23 mouse cellular contexts compared by ENCODE assay signal in the genomic region with DNA sequence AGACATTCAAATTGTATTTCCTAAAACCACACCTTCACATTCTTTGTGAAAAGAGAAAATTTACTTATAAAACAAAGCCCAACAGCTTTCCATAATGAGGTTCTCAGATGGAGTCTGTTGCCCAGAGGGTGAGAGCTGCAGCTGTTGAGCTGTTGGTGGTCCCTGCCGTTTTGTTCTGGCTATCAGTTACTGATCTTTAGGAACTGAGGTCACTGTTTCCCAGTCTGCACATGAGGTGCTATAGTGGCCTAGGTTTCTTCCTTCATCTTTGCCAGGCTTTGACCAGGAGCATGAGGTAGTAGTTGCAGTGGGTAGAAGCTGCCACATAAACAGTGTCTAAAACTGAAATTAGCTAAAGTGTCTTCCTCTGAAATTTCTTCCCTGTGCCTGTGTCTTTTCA.
A peak's percentile ranks its signal among the peaks of the same experiment; 100 is the strongest.
DNase-seq lines count a peak whose midpoint lies in the region; ATAC-seq and TF ChIP-seq lines count a peak whose summit lies in the region.
"Had no signal": no experiment of that assay in that cellular context is flagged by ENCODE, and none has a peak within 500 bp of the region (broad histone marks: within the 10 kb centered on the region; RNA-seq: fewer than 3 reads in every experiment).

No protein-coding gene starts in this region.

- TF ChIP-seq CTCF in lung, embryonic 14.5 days (IDR thresholded peaks at IDR 0.05; ENCODE audit: low read depth): no peak
- TF ChIP-seq CTCF in lung, postnatal 0 days (IDR thresholded peaks at IDR 0.05): no peak

- no peak overlapping the region for H3K4me3 ChIP-seq in heart, embryonic 15.5 days
- H3K4me3 ChIP-seq in heart, embryonic 10.5 days: no peak overlapping the region
- no peak overlapping the region for H3K4me3 ChIP-seq in lung, embryonic 14.5 days (ENCODE audit: low read depth, low read length)
- H3K4me3 ChIP-seq in lung, postnatal 0 days (ENCODE audit: low read depth, low read length): no peak overlapping the region
- H3K4me3 ChIP-seq: layer of hippocampus, adult 2 months; left cerebral cortex, adult 2 months; limb, embryonic 13.5 days; liver, embryonic 12.5 days had no signal

- no peak for ATAC-seq in heart, embryonic 15.5 days (replicated peaks; ENCODE audit: insufficient number of reproducible peaks, insufficient read depth, low FRiP score, low read depth)
- ATAC-seq in lung, embryonic 14.5 days (ENCODE audit: insufficient read depth): no peak
- no peak for ATAC-seq in lung, postnatal 0 days
- ATAC-seq: CD4-positive, CD25-positive, alpha-beta regulatory T cell, adult 4 months; forebrain, embryonic 14.5 days; liver, embryonic 12.5 days had no signal

- peak; percentile 82 for DNase-seq in heart, adult 11 months
- DNase-seq in heart, adult 18-20 months: no peak
- no peak for DNase-seq in heart, embryonic 10.5 days (ENCODE audit: low spot score)
- DNase-seq in lung, embryonic 14.5 days: no peak
- DNase-seq in lung, postnatal 0 days (ENCODE audit: low spot score): no peak
- DNase-seq in ZHBTc4 (ENCODE audit: low read depth, low spot score): peak; percentile 19
- no peak for DNase-seq in kidney, postnatal 14 days
- DNase-seq: adrenal gland, adult 8-10 months; cerebellum, adult 2 months; cerebellum, postnatal 25 days; liver, postnatal 0 days; midbrain, embryonic 14.5 days; thymus, adult 2 months; thymus, postnatal 36 days had no signal

- H3K27me3 ChIP-seq in heart, embryonic 15.5 days: no peaks in the 10 kb centered on the region
- no peaks in the 10 kb centered on the region for H3K27me3 ChIP-seq in heart, embryonic 10.5 days (ENCODE audit: insufficient read depth, poor library complexity, severe bottlenecking)
- H3K27me3 ChIP-seq in lung, embryonic 14.5 days (ENCODE audit: insufficient read depth, low read length): no peaks in the 10 kb centered on the region
- no peaks in the 10 kb centered on the region for H3K27me3 ChIP-seq in lung, postnatal 0 days (replicated peaks; ENCODE audit: insufficient read depth, low read length)
- H3K27me3 ChIP-seq: limb, embryonic 13.5 days; liver, embryonic 12.5 days; megakaryocyte, embryonic 14.5 days had no signal

- no peaks in the 10 kb centered on the region for H3K9me3 ChIP-seq in heart, embryonic 15.5 days (replicated peaks)
- H3K9me3 ChIP-seq in heart, embryonic 10.5 days: no peaks in the 10 kb centered on the region
- H3K9me3 ChIP-seq in lung, embryonic 14.5 days (ENCODE audit: low read depth, low read length): no peaks in the 10 kb centered on the region
- no peaks in the 10 kb centered on the region for H3K9me3 ChIP-seq in lung, postnatal 0 days (ENCODE audit: low read length)
- H3K9me3 ChIP-seq: limb, embryonic 13.5 days; liver, embryonic 12.5 days; megakaryocyte, embryonic 14.5 days had no signal

- H3K27ac ChIP-seq in heart, embryonic 15.5 days: peak overlapping the region; percentile 50
- H3K27ac ChIP-seq in heart, embryonic 10.5 days: no peak overlapping the region; the same call in 1 of the 2 replicates
- peak overlapping the region; percentile 55; the same call in 1 of the 2 replicates for H3K27ac ChIP-seq in lung, embryonic 14.5 days (ENCODE audit: low read depth)
- no peak overlapping the region for H3K27ac ChIP-seq in lung, postnatal 0 days (ENCODE audit: low read length)
- H3K27ac ChIP-seq: hindbrain, embryonic 14.5 days; layer of hippocampus, adult 2 months; left cerebral cortex, adult 2 months; limb, embryonic 13.5 days; liver, embryonic 12.5 days had no signal

- H3K36me3 ChIP-seq in heart, embryonic 15.5 days: peaks cover 4% of the 10 kb centered on the region; the same call in 1 of the 2 replicates
- H3K36me3 ChIP-seq in heart, embryonic 10.5 days: no peaks in the 10 kb centered on the region
- H3K36me3 ChIP-seq in lung, embryonic 14.5 days (ENCODE audit: insufficient read depth): peaks cover 15% of the 10 kb centered on the region; the same call in 1 of the 2 replicates
- no peaks in the 10 kb centered on the region for H3K36me3 ChIP-seq in lung, postnatal 0 days (ENCODE audit: insufficient read depth, low read length)

- TF ChIP-seq EP300 in lung, postnatal 0 days (IDR thresholded peaks at IDR 0.05): no peak

- WGBS in heart, embryonic 15.5 days: 32% methylated on average over 1 of the region's 1 CpGs
- whole genome bisulfite sequencing in heart, embryonic 10.5 days: 29% methylated on average over 1 of the region's 1 CpGs
- 24% methylated on average over 1 of the region's 1 CpGs for WGBS in lung, embryonic 14.5 days
- WGBS in lung, postnatal 0 days: 23% methylated on average over 1 of the region's 1 CpGs

- H3K9ac ChIP-seq in heart, embryonic 15.5 days: no peak overlapping the region
- H3K9ac ChIP-seq in lung, embryonic 14.5 days: no peak overlapping the region
- H3K9ac ChIP-seq in lung, postnatal 0 days (replicated peaks; ENCODE audit: low read depth): no peak overlapping the region
- H3K9ac ChIP-seq: hindbrain, embryonic 14.5 days; limb, embryonic 13.5 days; liver, embryonic 12.5 days; liver, postnatal 0 days had no signal

- no peak overlapping the region for H3K4me2 ChIP-seq in heart, embryonic 15.5 days
- H3K4me2 ChIP-seq in lung, embryonic 14.5 days: no peak overlapping the region
- no peak overlapping the region for H3K4me2 ChIP-seq in lung, postnatal 0 days (replicated peaks; ENCODE audit: low read depth, low read length)
- H3K4me2 ChIP-seq: hindbrain, embryonic 14.5 days; limb, embryonic 13.5 days; liver, embryonic 12.5 days had no signal

- peaks cover 7% of the 10 kb centered on the region; the same call in 1 of the 2 replicates for H3K4me1 ChIP-seq in heart, embryonic 15.5 days (replicated peaks)
- H3K4me1 ChIP-seq in heart, embryonic 10.5 days: peaks cover 10% of the 10 kb centered on the region
- no peaks in the 10 kb centered on the region for H3K4me1 ChIP-seq in lung, embryonic 14.5 days (ENCODE audit: insufficient read depth)
- no peaks in the 10 kb centered on the region for H3K4me1 ChIP-seq in lung, postnatal 0 days (ENCODE audit: insufficient read depth, low read depth, low read length)
- H3K4me1 ChIP-seq: liver, embryonic 12.5 days had no signal

Comparison
In these comparisons a context has a peak if more than half of its experiments do, and no peak if none do; other contexts are left out.
1. DNase-seq: peak in heart, adult 11 months (single experiment) and ZHBTc4 (single experiment); none in heart, adult 18-20 months (0 of 2), heart, embryonic 10.5 days (single experiment), lung, embryonic 14.5 days (single experiment), lung, postnatal 0 days (single experiment) and kidney, postnatal 14 days (single experiment).
2. H3K27ac ChIP-seq: peak in heart, embryonic 15.5 days (single experiment) and lung, embryonic 14.5 days (single experiment); none in heart, embryonic 10.5 days (single experiment) and lung, postnatal 0 days (single experiment).